Mouse (Mus musculus): ENCODE data around the gene Mvb12b.

The Mvb12b gene

DNA sequence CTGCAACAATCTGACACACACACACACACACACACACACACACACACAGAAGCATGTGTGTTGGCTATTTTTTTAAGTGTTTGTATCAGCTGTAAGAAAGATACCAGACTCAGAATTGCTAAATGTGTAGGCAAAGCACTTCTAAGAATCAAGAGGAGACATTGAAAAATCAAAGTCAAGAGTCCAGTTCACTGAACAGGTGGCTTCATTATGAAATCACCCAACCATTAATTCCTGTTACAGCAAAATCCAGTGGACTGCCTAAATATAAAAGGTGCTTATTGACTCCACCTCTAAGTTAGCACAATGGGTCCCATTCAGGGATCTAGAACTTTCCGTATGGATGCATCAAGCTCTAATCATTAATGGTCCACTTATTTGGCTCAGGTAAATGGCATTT, 103.0 kb downstream of the Mvb12b start:
- DNase-seq (ENCODE audit: low spot score in 2 of 2), result no peak

DNA sequence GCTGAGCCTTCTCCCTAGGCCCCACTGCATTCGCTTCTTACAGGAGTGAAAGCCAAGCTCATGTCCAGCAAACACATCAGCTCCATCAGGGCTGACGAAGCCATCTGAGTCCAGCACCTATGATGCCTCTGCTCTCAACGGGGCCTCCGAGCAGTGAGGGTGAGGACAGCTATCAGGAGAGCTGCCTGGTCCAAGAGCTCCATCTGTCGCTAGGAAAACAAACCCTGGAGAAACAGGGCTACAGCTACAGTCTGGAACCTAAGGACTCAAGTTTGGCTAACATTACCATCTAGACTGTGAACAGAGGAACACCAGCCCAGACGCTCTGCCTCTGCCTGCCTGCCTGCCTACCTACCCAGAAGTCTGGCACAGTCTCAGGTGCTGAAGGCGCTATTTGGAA, 104.3 kb downstream of the Mvb12b start:
- DNase-seq (ENCODE audit: low spot score in 2 of 2), result peak in 1 of 2 experiments; percentile 33

DNA sequence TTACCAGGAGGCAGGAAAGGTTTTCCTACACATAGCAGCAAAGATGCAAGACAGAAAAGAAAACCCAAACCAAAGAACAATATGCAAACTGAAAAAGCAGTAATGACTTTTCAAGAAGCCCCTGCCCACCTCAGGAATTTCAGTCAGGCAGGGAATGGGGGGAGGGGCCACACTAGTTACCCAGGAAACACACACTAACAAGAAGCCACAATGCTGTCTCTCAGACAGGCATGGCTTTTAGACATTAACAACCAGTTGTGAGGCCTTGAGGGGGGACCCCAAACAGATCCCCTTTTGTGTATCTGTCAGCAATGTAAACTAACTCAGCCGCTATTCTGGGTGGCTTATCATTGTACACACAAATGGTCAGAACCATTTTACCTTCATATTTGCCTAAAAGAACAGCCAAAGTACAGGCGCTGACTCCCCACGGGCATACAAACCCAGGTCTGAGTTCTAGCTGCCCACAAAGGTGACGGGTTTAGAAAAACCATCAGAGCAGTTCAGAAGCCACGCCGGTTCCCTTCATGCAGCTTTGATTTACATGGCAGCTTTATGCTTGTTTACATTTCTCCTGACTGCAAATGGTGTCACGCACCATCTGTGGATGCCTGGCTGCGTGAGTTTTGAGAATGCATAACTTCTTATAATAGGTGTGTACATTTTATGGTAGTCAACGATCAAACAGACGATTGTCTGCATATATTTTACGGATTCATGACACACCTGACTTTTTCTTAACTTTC, 105.9 kb downstream of the Mvb12b start:
- no peak for DNase-seq (ENCODE audit: low spot score in 2 of 2)

DNA sequence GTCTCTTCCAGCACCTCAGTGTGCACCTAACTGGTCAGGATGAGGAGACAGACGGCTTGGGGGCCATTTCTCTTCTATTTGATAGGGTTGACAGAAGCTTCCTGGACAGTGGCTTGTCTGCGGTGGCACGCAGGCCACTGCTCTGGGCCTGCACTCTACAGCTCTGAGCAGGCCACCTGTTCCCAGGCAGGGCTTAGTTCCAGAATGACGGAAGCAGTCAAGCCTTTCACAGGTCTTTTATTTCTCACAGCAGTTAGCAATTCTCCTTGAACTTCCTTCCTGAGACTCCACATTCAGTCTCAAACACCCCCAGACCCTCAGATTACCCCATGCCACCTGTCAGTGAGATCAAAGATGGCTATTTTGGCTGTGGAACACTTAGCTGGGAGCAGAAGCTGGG, 109.3 kb downstream of the Mvb12b start:
- no peak for DNase-seq (ENCODE audit: low spot score in 2 of 2)

DNA sequence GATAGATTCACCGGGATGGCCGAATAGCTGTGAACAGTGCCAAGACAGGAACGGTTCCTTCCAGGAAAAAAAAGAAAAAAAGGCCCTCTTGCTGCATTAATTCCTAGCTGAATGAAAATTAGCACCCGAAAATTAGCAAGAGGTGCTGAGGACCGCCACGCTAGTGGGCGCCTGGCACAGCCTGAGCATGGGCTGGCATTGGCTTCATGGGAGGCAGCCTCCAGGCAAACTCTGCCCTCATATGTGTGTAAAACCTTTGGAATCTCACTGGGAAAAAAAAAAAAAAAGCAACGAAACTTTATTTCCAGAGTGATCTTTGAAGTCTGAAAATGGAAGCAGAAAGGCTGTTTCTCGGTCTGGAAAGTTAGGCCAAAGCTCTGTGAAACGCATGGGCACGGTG, 110.7 kb downstream of the Mvb12b start:
- DNase-seq (ENCODE audit: low spot score in 2 of 2), result no peak

DNA sequence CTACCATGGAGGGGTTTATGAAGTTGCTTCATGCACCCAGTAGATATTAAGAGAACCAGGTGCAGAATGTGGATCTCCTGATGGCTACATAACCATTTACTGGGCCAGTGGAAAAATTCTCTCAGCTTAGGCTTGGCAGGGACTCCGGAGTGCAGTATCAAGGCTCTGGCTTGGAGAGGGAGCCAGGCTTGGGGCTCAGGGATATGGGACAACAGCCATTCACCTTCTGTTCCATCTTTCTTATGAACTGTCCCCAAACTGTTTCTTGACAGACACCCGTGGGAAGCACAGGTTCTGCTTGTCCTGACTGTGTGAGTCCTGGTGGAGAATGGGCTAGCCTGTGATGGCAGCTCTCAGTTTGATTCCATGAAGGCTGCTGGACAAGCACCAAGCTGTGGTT, 112.9 kb downstream of the Mvb12b start:
- no peak for DNase-seq (ENCODE audit: low spot score in 2 of 2)

DNA sequence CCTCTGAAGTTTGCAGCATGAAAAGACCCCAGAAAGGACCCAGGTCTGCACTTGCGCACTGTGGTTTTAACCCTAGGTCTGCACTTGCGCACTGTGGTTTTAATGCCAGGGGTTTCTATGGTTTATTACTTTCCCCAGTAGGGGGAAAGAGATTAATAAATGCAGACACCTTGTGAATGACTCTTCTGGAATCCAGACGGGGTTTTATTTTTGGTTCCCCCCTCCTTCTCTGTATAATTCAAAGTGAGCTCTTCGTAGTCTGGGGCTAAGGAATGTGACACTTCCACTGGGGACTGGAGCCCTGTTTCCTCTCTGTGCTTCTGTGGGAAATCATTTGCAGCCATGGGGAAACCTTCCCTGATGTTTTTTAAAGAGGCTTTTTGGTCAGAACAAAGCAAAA, 113.6 kb downstream of the Mvb12b start:
- DNase-seq (ENCODE audit: low spot score in 2 of 2), result no peak

DNA sequence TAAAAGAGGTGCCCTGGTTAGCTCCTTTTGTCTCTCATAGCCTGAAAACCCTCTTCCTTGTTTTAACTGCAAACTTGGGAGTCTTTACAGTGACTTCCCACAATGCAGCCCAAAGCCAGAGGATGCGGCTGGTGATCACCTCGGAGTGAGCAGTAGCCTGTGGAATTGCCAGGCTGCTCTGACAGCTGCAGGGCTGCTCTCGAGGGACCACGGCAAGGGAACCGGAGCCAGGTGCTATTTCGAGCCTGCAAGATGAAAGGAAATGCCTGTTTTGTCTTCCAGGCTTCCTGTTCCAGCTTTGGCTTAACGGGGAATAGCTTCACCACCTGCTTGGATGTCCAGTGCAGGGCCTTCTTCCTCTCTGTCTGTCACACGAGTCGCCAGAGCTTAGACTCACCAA, 115.3 kb downstream of the Mvb12b start:
- no peak for DNase-seq (ENCODE audit: low spot score in 2 of 2)

DNA sequence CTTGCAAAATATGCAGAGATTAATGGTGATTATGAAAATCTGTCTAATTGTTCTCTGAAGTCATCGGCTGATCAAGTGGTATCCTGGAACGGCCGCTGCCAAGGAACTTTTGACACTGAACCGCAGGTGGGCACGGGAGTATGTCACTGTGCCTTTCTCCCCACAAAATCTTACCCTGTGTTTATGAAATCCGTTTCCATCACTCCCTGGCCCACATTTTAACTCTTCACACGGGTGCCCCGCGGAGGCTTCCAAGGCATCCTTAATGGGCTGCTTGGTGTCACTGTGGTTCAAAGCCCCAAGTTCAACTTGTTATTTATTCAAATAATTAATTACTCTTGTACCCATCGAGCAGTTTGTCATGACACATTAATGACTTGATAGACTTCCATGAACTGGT, 116.4 kb downstream of the Mvb12b start:
- DNase-seq (ENCODE audit: low spot score in 2 of 2), result no peak

DNA sequence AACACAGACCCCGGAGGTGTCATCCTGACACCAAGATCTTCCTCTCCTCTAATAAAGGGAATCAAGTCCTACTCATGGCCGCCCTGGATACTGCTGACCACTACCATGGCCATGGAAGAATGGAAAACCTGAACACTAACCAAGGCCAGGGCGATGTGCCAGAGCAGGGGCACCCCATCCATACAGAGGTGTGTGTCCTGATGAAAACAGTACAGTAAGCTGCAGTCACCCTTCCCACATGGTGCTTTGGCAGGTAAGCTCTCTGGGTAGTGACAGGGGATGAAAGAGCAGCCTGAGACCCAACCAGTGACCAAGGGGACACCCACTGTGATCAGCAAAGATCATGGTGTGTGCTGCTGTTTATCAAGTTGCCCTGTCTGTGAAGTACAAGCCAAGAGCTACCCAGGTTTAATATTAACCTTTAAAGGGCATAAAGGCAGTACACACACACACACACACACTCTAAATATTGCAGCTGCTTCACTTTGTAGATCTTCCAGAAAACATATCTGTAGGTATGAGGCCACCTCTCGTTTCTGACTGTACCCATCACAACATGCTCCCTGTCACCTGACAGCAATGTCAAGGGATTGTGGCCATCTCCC, 117.1 kb downstream of the Mvb12b start:
- no peak for DNase-seq (ENCODE audit: low spot score in 2 of 2)

DNA sequence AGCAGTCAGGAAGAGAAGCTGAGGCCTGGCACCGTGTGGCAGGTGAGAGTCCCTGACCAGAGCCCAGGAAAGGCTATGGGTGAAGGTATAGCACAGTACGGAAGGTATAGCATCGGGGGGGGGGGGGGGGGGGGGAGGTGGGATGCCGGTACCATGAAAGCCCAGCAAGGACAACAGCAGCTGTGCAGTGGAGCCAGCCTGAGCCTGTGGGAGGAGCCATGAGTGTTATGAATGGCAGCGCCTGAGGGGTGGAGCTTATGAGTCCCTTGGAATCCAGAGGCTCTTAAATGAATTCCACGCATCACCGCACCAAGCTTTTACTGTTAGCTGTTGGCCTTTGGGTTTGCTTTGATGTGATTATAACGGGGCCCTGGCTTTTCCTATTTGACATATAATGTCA, 123.3 kb downstream of the Mvb12b start:
- no peak for DNase-seq (ENCODE audit: low spot score in 2 of 2)

DNA sequence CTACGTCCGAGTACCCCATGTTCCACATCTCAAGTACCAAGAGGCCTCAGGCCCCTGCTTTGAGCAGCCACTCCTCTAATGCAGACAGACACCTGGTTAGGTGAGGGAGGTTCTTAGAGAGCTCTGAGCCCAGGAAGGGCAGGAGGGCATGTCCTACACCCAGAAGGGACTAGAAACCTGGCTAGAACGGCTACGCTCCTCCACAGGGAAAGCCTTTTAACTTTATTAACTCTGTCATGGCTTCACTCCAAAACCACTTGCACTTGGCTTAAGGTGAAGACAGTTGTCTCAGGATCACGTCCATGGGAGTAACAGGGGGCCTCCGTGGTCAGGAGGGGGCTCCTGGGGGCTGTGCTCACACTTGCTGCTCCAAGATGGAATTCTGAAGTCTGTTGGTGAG, 125.5 kb downstream of the Mvb12b start:
- DNase-seq (ENCODE audit: low spot score in 2 of 2), result no peak

DNA sequence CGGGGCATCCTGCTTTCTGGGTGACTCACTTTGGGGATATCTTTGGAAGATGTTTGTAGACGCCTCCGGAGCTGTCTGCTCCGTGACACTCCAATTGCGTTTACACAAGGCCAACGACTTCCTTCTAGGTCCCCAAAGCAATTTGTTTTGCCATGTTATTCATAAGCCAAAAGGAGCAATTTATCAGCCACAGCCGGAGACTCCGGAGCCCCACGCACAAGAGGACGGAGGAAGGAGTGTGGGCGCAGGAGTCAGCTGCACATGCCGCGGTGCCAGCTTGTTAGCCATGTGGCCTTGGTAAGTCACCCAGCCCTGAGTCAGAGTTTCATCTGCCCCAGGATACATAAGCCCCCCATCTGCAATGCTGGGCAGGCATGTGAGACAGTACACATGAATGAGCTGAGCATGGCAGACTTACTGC, 127.2 kb downstream of the Mvb12b start:
- peak; percentile 58 to 59 for DNase-seq (ENCODE audit: low spot score in 2 of 2)

DNA sequence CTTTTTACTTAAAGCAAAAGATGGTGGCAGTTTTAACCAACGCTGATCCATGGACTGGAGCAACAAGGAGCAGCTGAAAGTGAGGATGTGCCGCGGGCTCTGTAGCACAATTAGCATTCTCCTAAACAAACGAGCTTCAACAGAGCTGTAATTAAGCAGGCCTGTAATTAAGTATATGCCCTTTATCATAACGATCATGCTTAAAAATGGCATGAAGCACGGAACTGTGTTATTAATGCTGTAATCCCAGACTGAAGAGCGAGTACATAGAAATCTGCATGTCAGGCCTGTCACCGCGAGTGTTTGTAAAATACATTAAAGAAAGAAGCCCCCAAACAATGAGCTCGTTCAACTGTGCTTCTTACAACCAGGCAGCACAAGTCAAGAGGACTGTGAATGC, 128.3 kb downstream of the Mvb12b start:
- DNase-seq (ENCODE audit: low spot score in 2 of 2), result no peak

DNA sequence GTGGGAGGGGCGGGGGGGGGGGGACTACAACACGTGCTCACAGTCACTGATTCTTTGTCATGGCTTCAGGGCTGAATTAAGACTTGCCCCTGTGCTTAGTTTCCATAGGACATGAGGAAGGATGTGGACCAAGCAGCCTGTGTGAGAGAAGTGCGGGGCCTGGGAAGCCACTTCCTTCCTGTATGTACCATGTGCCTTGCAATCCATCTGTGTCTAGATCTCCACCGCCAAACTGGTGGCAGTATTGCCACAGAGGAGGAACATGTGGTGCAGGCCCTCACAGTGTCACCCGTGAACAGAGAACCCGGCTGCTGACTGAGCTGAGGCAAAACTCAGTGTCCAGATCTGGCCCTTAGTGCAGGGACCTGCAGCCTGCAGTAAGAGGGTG, 132.1 kb downstream of the Mvb12b start:
- peak; percentile 17 to 36 for DNase-seq (ENCODE audit: low spot score in 2 of 2)

DNA sequence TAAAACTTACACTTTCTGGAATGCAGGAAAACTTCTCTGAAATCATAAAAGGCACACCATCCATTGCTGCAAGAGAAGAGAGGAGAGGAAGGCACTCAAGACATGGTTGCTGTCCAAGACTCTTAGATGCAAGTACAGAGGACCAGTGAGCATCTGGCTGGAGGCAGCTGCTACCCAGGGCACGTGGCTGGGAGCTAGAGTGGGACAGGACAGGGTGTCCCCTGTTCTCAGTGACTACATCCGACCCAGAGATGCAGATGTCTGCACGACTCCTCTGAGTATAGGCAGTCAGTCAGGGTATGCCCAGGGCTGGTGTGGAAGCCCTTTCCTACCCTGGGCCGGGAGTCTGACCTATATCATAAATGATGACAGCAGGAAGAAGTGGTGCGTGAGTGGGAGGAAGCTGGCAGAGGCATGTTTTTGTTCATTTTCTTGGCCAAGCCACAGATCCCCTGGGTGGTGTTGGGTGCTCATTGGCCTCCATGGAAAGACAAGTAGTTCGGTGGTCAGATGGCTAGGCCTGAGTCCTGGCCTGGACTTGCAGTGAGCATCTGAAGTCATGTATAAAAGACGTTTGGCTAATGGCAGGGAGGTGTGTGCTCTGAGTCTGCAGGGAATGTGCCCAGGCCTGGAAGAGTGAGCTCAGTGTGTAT, 132.6 kb downstream of the Mvb12b start:
- peak in 1 of 2 experiments; percentile 18 for DNase-seq (ENCODE audit: low spot score in 2 of 2)

DNA sequence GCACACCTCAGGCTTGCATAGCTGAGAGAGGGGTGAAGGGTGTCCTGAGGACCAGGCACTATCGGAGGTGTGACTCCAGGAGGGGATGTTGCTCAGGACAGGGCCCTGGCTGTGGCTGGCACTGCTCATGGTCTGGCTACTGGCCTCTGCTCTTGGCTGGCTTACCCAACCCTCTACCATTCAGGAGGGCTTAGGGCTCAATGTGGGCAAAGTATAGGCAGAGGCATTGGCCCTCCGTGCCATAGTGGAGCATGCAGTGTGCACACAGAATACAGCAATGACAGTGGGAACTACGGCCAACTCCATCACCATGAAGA, 133.5 kb downstream of the Mvb12b start:
- no peak for DNase-seq (ENCODE audit: low spot score in 2 of 2)

DNA sequence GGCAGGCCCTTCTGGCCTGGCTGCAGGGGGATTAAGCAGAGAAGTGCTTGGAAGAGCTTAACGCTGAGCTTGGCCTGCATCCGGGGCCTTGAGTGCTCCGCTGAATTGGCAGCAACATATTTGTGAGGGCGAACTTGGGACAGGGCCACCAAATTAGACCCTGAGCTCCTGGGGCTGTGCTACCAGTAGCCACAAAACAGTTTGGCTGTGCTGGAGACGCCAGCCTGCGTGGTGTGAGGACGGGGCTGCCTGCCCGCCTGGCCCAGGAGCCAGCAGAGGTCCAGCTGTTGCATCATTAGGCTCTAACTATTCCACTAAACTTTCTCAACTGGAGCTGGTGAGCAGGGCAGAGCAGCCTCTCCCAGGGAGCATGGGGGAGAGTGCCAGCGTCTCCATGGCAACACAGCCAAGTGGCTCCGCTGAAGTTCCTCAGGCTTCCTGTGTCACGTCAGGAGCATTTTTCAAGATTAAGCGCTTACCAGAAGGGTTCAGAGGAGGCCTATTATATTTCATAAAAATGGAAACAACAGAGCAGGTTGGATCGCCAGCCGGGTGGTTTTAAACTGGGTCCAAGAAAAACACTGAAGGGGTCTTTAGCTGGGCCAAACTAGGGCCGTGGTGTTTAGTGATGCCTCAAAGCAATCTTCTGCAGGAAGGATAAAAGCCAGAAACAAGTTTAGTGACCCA, 134.0 kb downstream of the Mvb12b start:
- peak; percentile 75 to 83 for DNase-seq (ENCODE audit: low spot score in 2 of 2)

DNA sequence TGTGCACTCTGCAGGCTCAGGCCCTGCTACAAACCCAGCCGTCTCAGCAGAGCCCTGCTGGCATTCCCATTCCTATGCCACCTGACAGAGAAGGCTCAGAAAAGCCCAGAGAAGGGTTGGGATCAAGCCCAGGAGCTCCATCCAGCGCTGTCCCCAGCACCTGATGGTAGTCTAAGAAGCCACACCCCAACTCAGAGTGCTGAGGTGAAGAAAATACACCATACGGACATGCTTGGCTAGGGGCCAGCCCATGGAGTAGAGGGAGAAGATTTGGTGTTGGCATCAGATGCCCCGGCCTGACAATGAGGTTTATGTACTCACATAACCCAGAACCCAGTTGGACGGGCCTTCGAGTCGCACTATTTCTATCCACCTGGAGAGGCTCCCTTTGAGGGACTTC, 137.1 kb downstream of the Mvb12b start:
- DNase-seq (ENCODE audit: low spot score in 2 of 2), result no peak

DNA sequence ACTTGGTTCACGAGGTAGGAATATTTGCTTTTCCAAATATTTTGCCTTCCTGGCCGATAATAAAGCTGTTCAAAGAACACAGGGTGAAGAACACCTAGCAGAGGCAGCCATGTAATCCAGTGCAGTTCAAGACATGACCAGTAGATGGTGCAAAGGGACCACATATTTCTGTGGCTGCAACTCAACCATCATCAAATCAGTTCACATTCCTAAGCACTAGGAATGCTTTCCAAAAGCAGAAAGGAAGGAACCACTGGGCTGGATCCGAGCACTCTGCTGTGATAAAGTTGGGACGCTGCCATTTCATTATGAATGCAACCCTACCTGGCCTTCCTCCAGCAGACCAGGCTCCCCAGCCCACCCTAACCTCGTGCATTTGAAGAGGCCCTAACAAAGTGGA, 141.3 kb downstream of the Mvb12b start:
- peak; percentile 93 for DNase-seq (ENCODE audit: low spot score in 2 of 2)

DNA sequence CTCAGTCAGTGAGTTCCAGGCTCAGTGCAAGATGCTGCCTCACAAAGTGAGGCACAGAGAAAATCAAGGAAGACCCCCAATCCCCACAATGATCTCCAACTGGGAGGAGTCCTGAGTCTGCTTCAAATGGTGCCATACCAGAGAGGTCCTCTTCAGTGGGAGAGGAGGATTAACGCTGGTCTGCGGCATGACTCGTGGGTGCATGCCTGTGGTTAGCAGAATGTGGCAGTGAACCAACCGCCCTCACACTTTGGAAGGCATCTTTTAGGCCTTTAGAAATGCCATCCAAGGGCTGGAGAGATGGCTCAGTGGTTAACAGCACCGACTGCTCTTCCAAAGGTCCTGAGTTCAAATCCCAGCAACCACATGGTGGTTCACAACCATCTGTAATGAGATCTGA, 142.0 kb downstream of the Mvb12b start:
- no peak for DNase-seq (ENCODE audit: low spot score in 2 of 2)

DNA sequence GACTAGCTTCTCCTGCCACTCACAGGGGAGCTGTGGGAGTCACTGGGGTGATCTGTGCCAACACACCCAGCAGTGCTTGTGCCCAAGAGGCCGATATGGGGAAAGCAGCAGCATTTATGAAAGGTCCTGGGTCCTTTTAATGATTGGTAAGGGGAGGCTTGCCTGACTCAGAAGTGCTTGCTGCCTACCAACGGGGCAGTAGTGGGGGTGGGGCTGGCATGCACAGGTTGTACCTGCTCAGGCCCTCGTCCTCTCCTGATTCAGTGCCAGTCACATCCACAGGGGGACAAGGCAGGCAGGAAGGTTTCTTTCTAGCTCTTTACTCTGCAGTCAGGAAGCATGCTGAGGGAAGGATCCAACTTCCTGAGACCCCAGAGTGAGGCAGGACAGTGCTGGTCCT, 150.6 kb downstream of the Mvb12b start:
- DNase-seq (ENCODE audit: low spot score in 2 of 2), result no peak

DNA sequence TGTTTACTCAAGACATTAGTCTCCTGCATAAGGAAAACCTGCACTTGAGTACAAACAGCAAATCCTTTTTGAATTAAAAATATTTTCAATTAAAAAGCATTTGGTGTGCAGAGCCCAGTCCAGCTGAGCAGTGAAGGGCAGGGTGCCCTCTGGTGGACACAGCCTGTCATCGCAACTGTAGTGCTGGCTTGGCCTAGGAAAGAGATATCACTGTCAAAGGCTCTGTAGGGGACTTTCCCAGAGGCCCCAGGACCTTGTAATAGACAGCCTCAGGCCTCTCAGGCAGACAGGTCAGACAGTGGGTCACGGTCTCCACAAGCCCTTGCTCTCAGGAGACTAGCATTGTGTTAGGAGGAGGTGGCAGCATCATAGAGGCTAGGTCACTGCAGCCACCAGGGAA, 151.0 kb downstream of the Mvb12b start:
- DNase-seq (ENCODE audit: low spot score in 2 of 2), result peak; percentile 77 to 80

All from right cerebral cortex, adult 2 months (tissue).